Mouse (Mus musculus): ENCODE measurements around the gene Dclk2. TPM values are rescaled to one million over a fixed set of nuclear protein-coding genes. Genes with fewer than 3 reads are reported as not detected.

The Dclk2 gene
- polyA plus RNA-seq, 1 experiment from 2014 or later = 12.0 TPM

GRCm38 (mm10) chr3:86884481-86884880 is 36.2 kb downstream of the Dclk2 start:
- ATAC-seq (replicated peaks; ENCODE audit: insufficient number of reproducible peaks, low FRiP score, low TSS enrichment, low read depth) (no peak), DNase-seq (ENCODE audit: low spot score) (no peak)
- Histone ChIP-seq H3K9ac (replicated peaks; ENCODE audit: low read length) (no peak overlapping the region), H3K36me3 (replicated peaks; ENCODE audit: control insufficient read depth, insufficient read depth, low read depth, low read length) (no peaks in the 10 kb centered on the region), H3K4me1 (ENCODE audit: control insufficient read depth, insufficient read depth, low read length) (no peaks in the 10 kb centered on the region), H3K9me3 (replicated peaks; ENCODE audit: control insufficient read depth, low read length) (no peaks in the 10 kb centered on the region), H3K4me3 (ENCODE audit: low read depth, low read length) (no peak overlapping the region), H3K27ac (replicated peaks; ENCODE audit: low read depth, low read length) (no peak overlapping the region), H3K4me2 (ENCODE audit: low read depth, low read length) (no peak overlapping the region), H3K27me3 (ENCODE audit: control insufficient read depth, insufficient read depth, low read length) (no peaks in the 10 kb centered on the region)
- WGBS = 92% methylated on average over 2 of the region's 2 CpGs

GRCm38 (mm10) chr3:86883985-86884384 is 36.7 kb downstream of the Dclk2 start:
- Histone ChIP-seq H3K27me3 (ENCODE audit: control insufficient read depth, insufficient read depth, low read length) (no peaks in the 10 kb centered on the region), H3K9ac (replicated peaks; ENCODE audit: low read length) (no peak overlapping the region), H3K9me3 (replicated peaks; ENCODE audit: control insufficient read depth, low read length) (no peaks in the 10 kb centered on the region), H3K4me3 (ENCODE audit: low read depth, low read length) (no peak overlapping the region), H3K27ac (replicated peaks; ENCODE audit: low read depth, low read length) (no peak overlapping the region), H3K36me3 (replicated peaks; ENCODE audit: control insufficient read depth, insufficient read depth, low read depth, low read length) (no peaks in the 10 kb centered on the region), H3K4me2 (ENCODE audit: low read depth, low read length) (no peak overlapping the region), H3K4me1 (ENCODE audit: control insufficient read depth, insufficient read depth, low read length) (no peaks in the 10 kb centered on the region)
- WGBS = 89% methylated on average over 6 of the region's 6 CpGs
- no peak for ATAC-seq (replicated peaks; ENCODE audit: insufficient number of reproducible peaks, low FRiP score, low TSS enrichment, low read depth)
- DNase-seq (ENCODE audit: low spot score) = no peak

- ATAC-seq (replicated peaks; ENCODE audit: insufficient number of reproducible peaks, low FRiP score, low TSS enrichment, low read depth) (no peak), DNase-seq (ENCODE audit: low spot score) (peak; percentile 49)
- Histone ChIP-seq H3K36me3 (replicated peaks; ENCODE audit: control insufficient read depth, insufficient read depth, low read depth, low read length) (no peaks in the 10 kb centered on the region), H3K9ac (replicated peaks; ENCODE audit: low read length) (no peak overlapping the region), H3K27me3 (ENCODE audit: control insufficient read depth, insufficient read depth, low read length) (no peaks in the 10 kb centered on the region), H3K4me2 (ENCODE audit: low read depth, low read length) (no peak overlapping the region), H3K4me1 (ENCODE audit: control insufficient read depth, insufficient read depth, low read length) (no peaks in the 10 kb centered on the region), H3K4me3 (ENCODE audit: low read depth, low read length) (no peak overlapping the region), H3K9me3 (replicated peaks; ENCODE audit: control insufficient read depth, low read length) (no peaks in the 10 kb centered on the region), H3K27ac (replicated peaks; ENCODE audit: low read depth, low read length) (no peak overlapping the region)
- WGBS = 54% methylated on average over 5 of the region's 5 CpGs
Observed at GRCm38 (mm10) chr3:86875912-86876311, 44.7 kb downstream of the Dclk2 start.

GRCm38 (mm10) chr3:86873092-86873600 is 47.5 kb downstream of the Dclk2 start:
- no peak for DNase-seq (ENCODE audit: low spot score)
- no peak overlapping the region for H3K27ac ChIP-seq (replicated peaks; ENCODE audit: low read depth, low read length)
- H3K36me3 ChIP-seq (replicated peaks; ENCODE audit: control insufficient read depth, insufficient read depth, low read depth, low read length) = no peaks in the 10 kb centered on the region
- no peak overlapping the region for H3K4me3 ChIP-seq (ENCODE audit: low read depth, low read length)
- H3K4me2 ChIP-seq (ENCODE audit: low read depth, low read length) = no peak overlapping the region
- H3K9me3 ChIP-seq (replicated peaks; ENCODE audit: control insufficient read depth, low read length) = no peaks in the 10 kb centered on the region
- H3K27me3 ChIP-seq (ENCODE audit: control insufficient read depth, insufficient read depth, low read length) = no peaks in the 10 kb centered on the region
- H3K4me1 ChIP-seq (ENCODE audit: control insufficient read depth, insufficient read depth, low read length) = no peaks in the 10 kb centered on the region
- H3K9ac ChIP-seq (replicated peaks; ENCODE audit: low read length) = no peak overlapping the region
- 83% methylated on average over 6 of the region's 6 CpGs for WGBS
- ATAC-seq (replicated peaks; ENCODE audit: insufficient number of reproducible peaks, low FRiP score, low TSS enrichment, low read depth) = no peak

GRCm38 (mm10) chr3:86870952-86871351 is 49.7 kb downstream of the Dclk2 start:
- Histone ChIP-seq H3K4me3 (ENCODE audit: low read depth, low read length) (no peak overlapping the region), H3K27ac (replicated peaks; ENCODE audit: low read depth, low read length) (no peak overlapping the region), H3K36me3 (replicated peaks; ENCODE audit: control insufficient read depth, insufficient read depth, low read depth, low read length) (no peaks in the 10 kb centered on the region), H3K27me3 (ENCODE audit: control insufficient read depth, insufficient read depth, low read length) (no peaks in the 10 kb centered on the region), H3K4me2 (ENCODE audit: low read depth, low read length) (no peak overlapping the region), H3K4me1 (ENCODE audit: control insufficient read depth, insufficient read depth, low read length) (no peaks in the 10 kb centered on the region), H3K9me3 (replicated peaks; ENCODE audit: control insufficient read depth, low read length) (no peaks in the 10 kb centered on the region), H3K9ac (replicated peaks; ENCODE audit: low read length) (no peak overlapping the region)
- ATAC-seq (replicated peaks; ENCODE audit: insufficient number of reproducible peaks, low FRiP score, low TSS enrichment, low read depth) = no peak
- DNase-seq (ENCODE audit: low spot score) = peak; percentile 22
- WGBS = 66% methylated on average over 6 of the region's 6 CpGs

- H3K36me3 ChIP-seq (replicated peaks; ENCODE audit: control insufficient read depth, insufficient read depth, low read depth, low read length) = no peaks in the 10 kb centered on the region
- H3K9ac ChIP-seq (replicated peaks; ENCODE audit: low read length) = no peak overlapping the region
- H3K27ac ChIP-seq (replicated peaks; ENCODE audit: low read depth, low read length) = no peak overlapping the region
- DNase-seq (ENCODE audit: low spot score) = no peak
- no peaks in the 10 kb centered on the region for H3K27me3 ChIP-seq (ENCODE audit: control insufficient read depth, insufficient read depth, low read length)
- H3K4me1 ChIP-seq (ENCODE audit: control insufficient read depth, insufficient read depth, low read length) = no peaks in the 10 kb centered on the region
- no peak for ATAC-seq (replicated peaks; ENCODE audit: insufficient number of reproducible peaks, low FRiP score, low TSS enrichment, low read depth)
- H3K4me3 ChIP-seq (ENCODE audit: low read depth, low read length) = no peak overlapping the region
- no peak overlapping the region for H3K4me2 ChIP-seq (ENCODE audit: low read depth, low read length)
- WGBS = 55% methylated on average over 3 of the region's 3 CpGs
- H3K9me3 ChIP-seq (replicated peaks; ENCODE audit: control insufficient read depth, low read length) = no peaks in the 10 kb centered on the region
Observed at GRCm38 (mm10) chr3:86870411-86870810, 50.2 kb downstream of the Dclk2 start.

GRCm38 (mm10) chr3:86868721-86869120 is 51.9 kb downstream of the Dclk2 start:
- 93% methylated on average over 3 of the region's 3 CpGs for WGBS

GRCm38 (mm10) chr3:86863327-86864008 is 57.2 kb downstream of the Dclk2 start:
- Histone ChIP-seq H3K9ac (replicated peaks; ENCODE audit: low read length) (no peak overlapping the region), H3K4me3 (ENCODE audit: low read depth, low read length) (no peak overlapping the region), H3K4me1 (ENCODE audit: control insufficient read depth, insufficient read depth, low read length) (peaks cover 11% of the 10 kb centered on the region; the same call in 1 of the 2 replicates), H3K27ac (replicated peaks; ENCODE audit: low read depth, low read length) (no peak overlapping the region), H3K27me3 (ENCODE audit: control insufficient read depth, insufficient read depth, low read length) (no peaks in the 10 kb centered on the region), H3K9me3 (replicated peaks; ENCODE audit: control insufficient read depth, low read length) (no peaks in the 10 kb centered on the region), H3K4me2 (ENCODE audit: low read depth, low read length) (no peak overlapping the region), H3K36me3 (replicated peaks; ENCODE audit: control insufficient read depth, insufficient read depth, low read depth, low read length) (no peaks in the 10 kb centered on the region)
- WGBS = 33% methylated on average over 10 of the region's 10 CpGs
- ATAC-seq (replicated peaks; ENCODE audit: insufficient number of reproducible peaks, low FRiP score, low TSS enrichment, low read depth) (no peak; the same call in 1 of the 2 replicates), DNase-seq (ENCODE audit: low spot score) (no peak)

More at GRCm38 (mm10) chr3:86868721-86869120, 51.9 kb downstream of the Dclk2 start:
- Histone ChIP-seq H3K27me3 (ENCODE audit: control insufficient read depth, insufficient read depth, low read length) (no peaks in the 10 kb centered on the region), H3K27ac (replicated peaks; ENCODE audit: low read depth, low read length) (no peak overlapping the region), H3K36me3 (replicated peaks; ENCODE audit: control insufficient read depth, insufficient read depth, low read depth, low read length) (no peaks in the 10 kb centered on the region), H3K4me1 (ENCODE audit: control insufficient read depth, insufficient read depth, low read length) (no peaks in the 10 kb centered on the region), H3K4me3 (ENCODE audit: low read depth, low read length) (no peak overlapping the region), H3K4me2 (ENCODE audit: low read depth, low read length) (no peak overlapping the region), H3K9ac (replicated peaks; ENCODE audit: low read length) (no peak overlapping the region), H3K9me3 (replicated peaks; ENCODE audit: control insufficient read depth, low read length) (no peaks in the 10 kb centered on the region)
- DNase-seq (ENCODE audit: low spot score) (no peak), ATAC-seq (replicated peaks; ENCODE audit: insufficient number of reproducible peaks, low FRiP score, low TSS enrichment, low read depth) (no peak)

Measured in embryonic facial prominence, embryonic 11.5 days (tissue).